Mouse (Mus musculus): ENCODE measurements around the gene 2310057M21Rik. TPM values are rescaled to one million over a fixed set of nuclear protein-coding genes. Genes with fewer than 3 reads are reported as not detected.

2310057M21Rik gene
- total RNA-seq (2014; rRNA removed) (1.7 and 1.9 TPM in 2 replicates), polyA plus RNA-seq (2012; rRNA removed) (2.0 and 3.7 TPM in 2 replicates)

DNA sequence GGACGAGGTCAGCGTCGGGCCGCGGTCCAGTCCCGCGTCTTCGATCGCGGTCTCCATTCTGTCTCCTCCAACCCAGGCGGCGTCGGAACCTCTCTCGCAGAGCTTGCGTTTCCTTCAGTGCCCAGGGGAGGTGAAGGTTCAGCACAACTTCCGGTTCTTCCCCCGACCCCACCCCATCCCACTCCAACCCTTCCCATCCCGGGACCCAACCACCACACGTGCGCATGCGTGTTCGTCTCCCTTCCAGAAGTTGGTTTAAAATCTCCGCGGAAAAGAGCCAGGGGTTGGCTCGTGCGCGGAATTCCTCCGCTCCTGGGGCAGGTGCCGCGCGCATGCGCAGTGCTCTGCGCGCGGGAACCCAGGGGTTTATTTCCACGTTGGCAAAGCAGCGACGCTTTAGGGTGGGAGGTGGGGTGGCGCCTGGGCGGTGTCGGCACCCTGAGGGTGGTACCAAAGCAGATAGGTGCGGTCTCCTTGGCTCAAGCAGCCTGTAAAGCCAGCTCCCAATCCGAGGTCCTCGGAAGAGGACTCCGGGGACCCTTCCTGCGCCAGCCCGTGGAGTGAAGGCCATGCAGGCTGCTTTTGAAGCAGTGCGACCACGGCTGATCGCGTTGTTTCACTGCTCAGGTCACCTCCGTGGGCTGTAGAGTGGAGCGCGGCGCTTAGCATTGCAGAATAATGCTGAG lies at the start of gene 2310057M21Rik:
2310057M21Rik (minus strand) TSS at position 145 of the 686 bp plus-strand sequence.
- H3K4me1 ChIP-seq (ENCODE audit: control insufficient read depth, insufficient read depth, low read length) = peaks cover 7% of the 10 kb centered on the region
- no peak for TF ChIP-seq CTCF (IDR thresholded peaks at IDR 0.05; ENCODE audit: low read depth, low read length)
- TF ChIP-seq POLR2A (IDR thresholded peaks at IDR 0.05; ENCODE audit: extremely low read depth, insufficient read depth, low read length) = 0 out of 2 replicates have a peak, but pooled peaks have one; percentile 32
- H3K27me3 ChIP-seq (ENCODE audit: control insufficient read depth, insufficient read depth, low read length) = no peaks in the 10 kb centered on the region
- H3K36me3 ChIP-seq (ENCODE audit: control insufficient read depth, insufficient read depth, low read length) = peaks cover 5% of the 10 kb centered on the region; the same call in 1 of the 2 replicates
- WGBS = under 1% methylated on average over 55 of the region's 55 CpGs
- peak within 1 kb of the TSS; percentile 64 for H3K27ac ChIP-seq (replicated peaks; ENCODE audit: insufficient read depth, low read depth, low read length)
- peak within 1 kb of the TSS; percentile 95 for H3K9ac ChIP-seq (ENCODE audit: low read depth, low read length)
- no peaks in the 10 kb centered on the region for H3K79me2 ChIP-seq (ENCODE audit: control insufficient read depth, insufficient read depth, low read length)
- DNase-seq (ENCODE audit: extremely low read depth, low read depth, low spot score) = peak; percentile 94
- peak within 1 kb of the TSS; percentile 87 for H3K4me3 ChIP-seq (ENCODE audit: insufficient read depth, low read depth, low read length)

DNA sequence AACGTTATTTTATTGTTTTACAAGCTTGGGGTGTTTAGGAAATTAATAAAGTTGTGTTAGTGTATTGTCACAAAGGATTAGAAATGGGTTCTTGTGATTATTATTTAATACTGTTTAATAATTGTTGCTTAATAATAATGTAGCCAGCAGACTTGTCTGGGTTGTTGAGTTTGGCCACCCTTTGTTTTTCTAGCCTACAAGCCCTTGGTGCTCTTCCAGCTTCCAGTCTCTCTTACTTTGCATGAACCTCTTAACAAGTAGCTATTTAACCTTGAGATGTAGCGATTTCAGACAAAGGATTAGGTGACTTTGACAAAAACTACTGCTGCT lies 49.3 kb upstream of the 2310057M21Rik start:
- 35% methylated on average over 2 of the region's 2 CpGs for WGBS

DNA sequence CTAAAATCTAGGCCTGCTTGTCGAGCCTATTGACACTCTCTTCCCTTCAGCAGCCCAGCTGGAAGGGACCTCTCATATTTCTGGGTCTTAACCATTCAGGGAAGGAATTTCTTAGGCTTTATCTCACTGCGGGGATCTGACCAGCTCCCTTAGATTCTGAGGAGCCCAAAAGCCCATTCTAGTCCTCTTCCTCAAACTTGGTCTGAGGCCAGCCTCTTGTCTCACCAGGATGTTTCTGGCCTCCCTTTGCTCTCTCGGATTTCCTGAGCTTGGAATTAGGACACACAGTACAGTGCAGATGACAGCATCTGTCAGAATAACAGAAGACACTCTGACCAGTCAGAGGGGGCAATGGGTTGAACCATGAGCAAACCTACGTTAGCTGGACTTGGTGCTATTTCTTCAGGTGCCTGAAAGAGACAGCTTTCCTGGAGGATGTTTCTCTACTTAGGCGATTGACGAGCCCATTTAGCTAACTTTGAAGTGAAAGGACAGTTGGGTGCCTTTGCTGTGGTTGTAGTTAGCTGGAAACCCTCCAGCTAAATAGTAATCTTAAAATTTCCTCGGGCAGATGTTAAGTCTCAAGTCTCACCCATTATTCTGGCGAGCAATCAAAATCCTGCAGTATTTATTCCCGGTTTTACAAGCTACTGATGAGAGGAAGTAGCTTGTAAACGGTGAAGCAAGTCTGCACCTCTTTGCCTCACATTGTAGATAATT lies 48.8 kb upstream of the 2310057M21Rik start:
- H3K27ac ChIP-seq (replicated peaks; ENCODE audit: insufficient read depth, low read depth, low read length) = peak overlapping the region; percentile 70
- WGBS = 18% methylated on average over 10 of the region's 10 CpGs

More for the DNA sequence above, 49.3 kb upstream of the 2310057M21Rik start:
- H3K27me3 ChIP-seq (ENCODE audit: control insufficient read depth, insufficient read depth, low read length) = no peaks in the 10 kb centered on the region
- TF ChIP-seq POLR2A (IDR thresholded peaks at IDR 0.05; ENCODE audit: extremely low read depth, insufficient read depth, low read length) (no peak), CTCF (IDR thresholded peaks at IDR 0.05; ENCODE audit: low read depth, low read length) (no peak)
- H3K27ac ChIP-seq (replicated peaks; ENCODE audit: insufficient read depth, low read depth, low read length) = no peak overlapping the region
- no peak overlapping the region for H3K9ac ChIP-seq (ENCODE audit: low read depth, low read length)
- peaks cover 12% of the 10 kb centered on the region for H3K4me1 ChIP-seq (ENCODE audit: control insufficient read depth, insufficient read depth, low read length)
- peak; percentile 44 for DNase-seq (ENCODE audit: extremely low read depth, low read depth, low spot score)
- H3K4me3 ChIP-seq (ENCODE audit: insufficient read depth, low read depth, low read length) = no peak overlapping the region
- H3K79me2 ChIP-seq (ENCODE audit: control insufficient read depth, insufficient read depth, low read length) = peaks cover 18% of the 10 kb centered on the region
- no peaks in the 10 kb centered on the region for H3K36me3 ChIP-seq (ENCODE audit: control insufficient read depth, insufficient read depth, low read length)

DNA sequence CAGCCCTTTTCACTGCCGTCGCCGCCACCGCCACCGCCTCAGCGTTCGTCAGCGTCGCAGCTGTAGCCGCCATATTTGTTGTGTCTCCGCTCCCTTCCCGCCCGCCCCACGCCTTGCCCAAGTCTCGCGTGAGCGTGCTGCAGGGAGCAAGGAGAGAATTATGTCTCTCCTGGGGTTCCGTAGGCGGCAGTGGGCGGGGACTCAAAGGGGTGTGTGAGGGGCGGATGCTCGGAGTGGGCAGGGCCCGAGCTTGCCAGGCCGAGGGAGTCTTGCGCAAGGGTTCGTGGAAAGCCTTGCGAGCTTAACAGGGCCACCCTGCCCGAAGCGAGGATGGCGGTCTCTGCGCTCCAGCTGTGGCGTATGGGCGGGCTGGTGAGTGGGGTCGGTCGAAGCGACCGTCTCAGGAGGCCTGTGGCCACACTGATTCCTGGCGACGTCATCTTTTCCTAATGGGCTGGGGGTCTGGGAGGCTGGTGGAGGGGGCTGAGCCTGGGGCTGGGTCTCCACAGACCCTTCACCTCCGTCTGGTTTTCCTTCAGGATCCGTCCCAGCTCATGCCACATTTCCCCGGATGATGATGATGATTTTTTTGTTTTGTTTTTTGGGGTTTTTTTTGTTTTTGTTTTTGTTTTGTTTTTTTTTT lies 48.0 kb upstream of the 2310057M21Rik start, which contains the start of the genes Ikzf5 and Acadsb:
Ikzf5 (minus strand) TSS at position 106 of the 643 bp plus-strand sequence.
Acadsb (plus strand) TSS at position 186 of the 643 bp plus-strand sequence.
- Histone ChIP-seq H3K27ac (replicated peaks; ENCODE audit: insufficient read depth, low read depth, low read length) (peak within 1 kb of the TSS; percentile 70), H3K4me1 (ENCODE audit: control insufficient read depth, insufficient read depth, low read length) (peaks cover 12% of the 10 kb centered on the region), H3K36me3 (ENCODE audit: control insufficient read depth, insufficient read depth, low read length) (no peaks in the 10 kb centered on the region), H3K27me3 (ENCODE audit: control insufficient read depth, insufficient read depth, low read length) (no peaks in the 10 kb centered on the region), H3K4me3 (ENCODE audit: insufficient read depth, low read depth, low read length) (peak within 1 kb of the TSS; percentile 81), H3K9ac (ENCODE audit: low read depth, low read length) (peak within 1 kb of the TSS; percentile 95), H3K79me2 (ENCODE audit: control insufficient read depth, insufficient read depth, low read length) (peaks cover 18% of the 10 kb centered on the region)
- TF ChIP-seq CTCF (IDR thresholded peaks at IDR 0.05; ENCODE audit: low read depth, low read length) (no peak), POLR2A (IDR thresholded peaks at IDR 0.05; ENCODE audit: extremely low read depth, insufficient read depth, low read length) (peak; percentile 77; the same call in 1 of the 2 replicates)
- DNase-seq (ENCODE audit: extremely low read depth, low read depth, low spot score) = peak; percentile 94
- WGBS = under 1% methylated on average over 42 of the region's 42 CpGs

More for the DNA sequence above, 48.8 kb upstream of the 2310057M21Rik start:
- Histone ChIP-seq H3K9ac (ENCODE audit: low read depth, low read length) (peak overlapping the region; percentile 52), H3K4me3 (ENCODE audit: insufficient read depth, low read depth, low read length) (peak overlapping the region; percentile 53), H3K4me1 (ENCODE audit: control insufficient read depth, insufficient read depth, low read length) (peaks cover 12% of the 10 kb centered on the region), H3K27me3 (ENCODE audit: control insufficient read depth, insufficient read depth, low read length) (no peaks in the 10 kb centered on the region), H3K36me3 (ENCODE audit: control insufficient read depth, insufficient read depth, low read length) (no peaks in the 10 kb centered on the region), H3K79me2 (ENCODE audit: control insufficient read depth, insufficient read depth, low read length) (peaks cover 17% of the 10 kb centered on the region)
- TF ChIP-seq POLR2A (IDR thresholded peaks at IDR 0.05; ENCODE audit: extremely low read depth, insufficient read depth, low read length) (no peak), CTCF (IDR thresholded peaks at IDR 0.05; ENCODE audit: low read depth, low read length) (no peak)
- peak; percentile 47 for DNase-seq (ENCODE audit: extremely low read depth, low read depth, low spot score)

DNA sequence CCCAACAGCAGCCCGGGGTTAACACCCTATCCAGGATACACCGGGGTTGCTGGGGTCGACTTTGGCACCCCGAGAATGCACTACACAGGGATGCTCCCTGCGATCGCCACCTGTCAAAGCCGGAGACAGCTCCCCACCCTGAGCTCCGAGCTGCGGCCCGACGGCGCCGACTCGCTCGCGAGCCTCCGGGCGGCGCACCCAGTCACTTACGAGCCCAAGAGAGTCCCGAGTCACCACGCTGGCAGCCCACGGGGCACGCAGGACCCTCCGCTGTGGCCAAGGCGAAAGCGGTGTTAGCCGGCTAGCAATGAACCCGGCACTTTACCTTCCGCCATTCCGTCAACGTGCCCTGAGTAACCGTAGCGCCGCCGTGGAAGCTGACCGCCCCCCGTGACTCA lies 47.4 kb upstream of the 2310057M21Rik start:
- peak overlapping the region; percentile 81 for H3K4me3 ChIP-seq (ENCODE audit: insufficient read depth, low read depth, low read length)
- under 1% methylated on average over 38 of the region's 38 CpGs for WGBS
- H3K79me2 ChIP-seq (ENCODE audit: control insufficient read depth, insufficient read depth, low read length) = peaks cover 18% of the 10 kb centered on the region
- H3K36me3 ChIP-seq (ENCODE audit: control insufficient read depth, insufficient read depth, low read length) = no peaks in the 10 kb centered on the region
- H3K9ac ChIP-seq (ENCODE audit: low read depth, low read length) = peak overlapping the region; percentile 95
- H3K4me1 ChIP-seq (ENCODE audit: control insufficient read depth, insufficient read depth, low read length) = peaks cover 12% of the 10 kb centered on the region
- H3K27me3 ChIP-seq (ENCODE audit: control insufficient read depth, insufficient read depth, low read length) = no peaks in the 10 kb centered on the region
- H3K27ac ChIP-seq (replicated peaks; ENCODE audit: insufficient read depth, low read depth, low read length) = peak overlapping the region; percentile 65
- TF ChIP-seq POLR2A (IDR thresholded peaks at IDR 0.05; ENCODE audit: extremely low read depth, insufficient read depth, low read length) = no peak
- TF ChIP-seq CTCF (IDR thresholded peaks at IDR 0.05; ENCODE audit: low read depth, low read length) = no peak
- no peak for DNase-seq (ENCODE audit: extremely low read depth, low read depth, low spot score)

Data from liver, adult 2 months (tissue).